Mouse (Mus musculus) E14TG2a.4 (cell line): ENCODE data around the gene Msln.

Source experiments
- CTCF ChIP-seq: conservative IDR thresholded peaks from 2 replicates; pipeline ENCODE4 v1.5.1; 2014; ENCODE audit warnings: low read length
- NANOG ChIP-seq: IDR thresholded peaks from 2 replicates; pipeline ENCODE4 v1.6.1; 2014; ENCODE audit warnings: borderline replicate concordance, low read length, mixed read lengths
- POU5F1 ChIP-seq: IDR thresholded peaks from 2 replicates; pipeline ENCODE4 v1.6.1; 2014; ENCODE audit warnings: low read length, borderline replicate concordance

DNA sequence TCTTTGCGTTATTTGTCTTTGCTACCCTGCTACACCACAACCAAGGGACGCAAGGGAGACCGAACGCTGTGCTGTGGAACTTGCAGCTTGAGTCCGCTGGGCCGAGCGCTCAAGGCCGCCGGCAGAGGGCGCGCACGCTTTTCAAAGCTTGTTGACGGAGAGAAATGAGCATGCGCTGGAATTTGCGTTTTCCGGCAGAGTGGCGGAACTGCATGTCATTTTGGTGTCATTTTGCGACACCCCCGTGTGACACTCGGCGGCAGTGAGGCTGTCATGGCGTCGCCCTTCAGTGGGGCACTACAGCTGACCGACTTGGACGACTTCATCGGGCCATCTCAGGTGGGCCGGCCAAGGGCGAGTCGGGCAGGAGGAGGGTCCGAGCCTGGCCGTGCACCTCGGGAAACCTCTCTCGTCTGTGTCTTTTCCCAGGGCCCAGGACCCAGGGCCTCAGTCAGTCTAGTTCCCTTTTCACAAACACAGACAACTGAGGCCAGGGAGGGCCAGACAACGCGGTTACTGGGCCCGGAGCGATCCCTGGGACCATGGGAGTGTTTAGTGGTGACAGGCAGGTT is 19.5 kb upstream of the Msln start, which contains the start of gene Narfl:
- TF ChIP-seq CTCF = peak; percentile 84
- no peak for TF ChIP-seq POU5F1
- TF ChIP-seq NANOG = no peak
